Mouse (Mus musculus) embryonic fibroblast, embryonic 13.5 days (primary cell): ENCODE measurements around the gene Clec12b.

Experiments used
- CTCF ChIP-seq: IDR thresholded peaks from 2 replicates; pipeline ENCODE4 v1.5.1; 2011; ENCODE audit warnings: mild to moderate bottlenecking, control low read depth, low read length, moderate library complexity, borderline replicate concordance; ENCODE audit not compliant: insufficient read depth
- POLR2A ChIP-seq: IDR thresholded peaks from 2 replicates; pipeline ENCODE4 v1.6.1; 2011; ENCODE audit warnings: low read depth, mild to moderate bottlenecking, control low read depth, low read length, moderate library complexity

GRCm38 (mm10) chr6:129326568-129327150 is 59.0 kb downstream of the Clec12b start:
- TF ChIP-seq POLR2A (no peak), CTCF (no peak)
